Mouse (Mus musculus) kidney, postnatal 10 days (tissue): Measurements from ENCODE around the gene Ror2.

Source experiments
- DNase-seq: peaks from one replicate; pipeline ENCODE4 v3.0.0; 2021; ENCODE audit warnings: mixed read lengths

Ror2 gene

DNA sequence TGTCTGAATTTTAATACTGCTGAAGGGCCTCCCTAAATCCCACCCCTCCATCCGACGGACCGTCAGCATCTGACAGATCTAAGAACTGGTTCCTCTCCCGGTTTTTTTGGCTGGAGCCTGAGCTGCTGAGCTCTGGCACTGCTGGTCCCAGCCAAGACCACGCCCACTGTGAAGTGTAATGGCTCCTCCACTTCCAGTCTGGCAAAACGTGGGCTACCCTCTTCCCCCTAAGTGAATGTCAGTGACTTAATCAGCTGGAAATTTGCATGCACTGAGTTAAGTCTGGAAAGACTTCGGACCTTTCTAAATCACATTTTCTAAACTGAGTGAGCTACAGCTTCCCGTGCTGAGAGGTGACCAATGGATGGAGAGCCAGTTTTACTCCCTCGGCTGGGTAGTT, 52.5 kb downstream of the Ror2 start:
- peak; percentile 50 for DNase-seq

DNA sequence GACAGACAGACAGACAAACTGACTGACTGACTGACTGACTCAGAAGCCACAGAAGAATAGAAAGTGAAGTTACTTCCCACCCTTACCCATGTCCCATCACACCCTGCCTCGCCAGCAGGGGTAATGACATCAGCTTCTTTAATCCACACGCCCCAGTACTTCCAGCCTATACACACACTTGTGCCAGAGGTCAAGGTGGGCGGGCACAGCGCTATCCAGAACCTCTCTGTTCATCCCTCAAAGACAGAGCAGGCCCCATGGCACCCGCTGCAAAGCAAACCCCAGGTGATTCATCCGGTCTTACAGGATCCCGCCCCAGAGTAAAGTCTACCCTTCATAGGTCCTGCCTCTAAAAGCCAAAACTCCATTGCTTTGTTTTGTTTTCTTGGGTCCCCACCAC, 53.5 kb downstream of the Ror2 start:
- no peak for DNase-seq

GRCm38 (mm10) chr13:53230446-53231161, 55.3 kb downstream of the Ror2 start:
- peak; percentile 57 for DNase-seq

GRCm38 (mm10) chr13:53227019-53227418, 58.9 kb downstream of the Ror2 start:
- DNase-seq = peak; percentile 54

DNA sequence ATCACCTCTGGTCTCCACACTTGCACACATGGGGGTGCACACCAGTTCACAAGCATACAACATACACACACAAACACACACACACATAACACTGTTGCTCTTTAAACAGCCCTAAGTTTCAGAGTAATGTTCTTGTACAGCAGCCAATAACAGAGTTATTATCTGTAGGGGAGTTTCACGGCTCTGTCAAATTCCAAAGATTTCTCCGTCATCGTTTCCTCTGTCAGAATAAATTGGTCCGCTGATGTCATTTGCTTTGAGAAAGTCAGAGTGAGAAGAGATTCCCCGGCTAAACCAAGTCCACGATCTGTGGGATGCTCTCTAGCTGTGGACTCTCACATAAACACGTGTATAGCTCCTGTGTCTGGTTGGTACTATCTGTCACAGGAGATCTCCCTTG, 59.5 kb downstream of the Ror2 start:
- DNase-seq = no peak

DNA sequence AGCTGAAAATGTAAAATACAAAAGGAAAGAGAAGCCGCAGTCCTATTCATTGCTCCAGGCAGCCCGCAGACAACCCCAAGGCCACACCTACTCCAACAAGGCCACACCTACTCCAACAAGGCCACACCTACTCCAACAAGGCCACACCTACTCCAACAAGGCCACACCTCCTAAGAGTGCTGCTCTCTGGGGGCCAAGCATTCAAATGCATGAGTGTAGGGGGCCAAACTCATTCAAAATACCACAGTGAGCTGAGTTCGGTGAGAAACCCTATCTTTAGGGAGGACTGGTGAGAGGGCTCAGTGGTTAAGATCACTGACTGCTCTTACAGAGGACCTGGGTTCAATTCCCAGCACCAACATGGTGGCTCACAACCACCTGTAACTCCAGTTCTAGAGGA, 60.0 kb downstream of the Ror2 start:
- no peak for DNase-seq

DNA sequence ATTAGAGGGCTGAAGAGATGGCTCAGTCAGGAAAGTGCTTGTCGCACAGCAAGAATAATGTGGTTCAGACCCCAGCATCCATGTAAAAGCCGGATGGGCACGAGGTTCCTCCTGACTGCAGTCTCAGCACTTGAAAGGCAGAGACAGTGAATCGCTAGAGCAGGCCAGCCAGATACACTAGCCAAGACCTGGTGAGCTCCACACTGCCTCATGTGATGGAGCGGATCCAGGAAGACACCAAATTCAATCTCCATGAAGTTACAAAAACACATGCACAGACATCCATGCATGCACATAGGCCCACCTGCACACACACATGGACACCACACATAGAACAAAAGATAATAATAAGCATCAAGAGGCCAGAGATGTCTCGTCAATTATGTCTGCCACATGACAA, 64.7 kb downstream of the Ror2 start:
- DNase-seq = no peak

- DNase-seq = no peak
These were observed 66.0 kb downstream of the Ror2 start for GRCm38 (mm10) chr13:53219889-53220288.

DNA sequence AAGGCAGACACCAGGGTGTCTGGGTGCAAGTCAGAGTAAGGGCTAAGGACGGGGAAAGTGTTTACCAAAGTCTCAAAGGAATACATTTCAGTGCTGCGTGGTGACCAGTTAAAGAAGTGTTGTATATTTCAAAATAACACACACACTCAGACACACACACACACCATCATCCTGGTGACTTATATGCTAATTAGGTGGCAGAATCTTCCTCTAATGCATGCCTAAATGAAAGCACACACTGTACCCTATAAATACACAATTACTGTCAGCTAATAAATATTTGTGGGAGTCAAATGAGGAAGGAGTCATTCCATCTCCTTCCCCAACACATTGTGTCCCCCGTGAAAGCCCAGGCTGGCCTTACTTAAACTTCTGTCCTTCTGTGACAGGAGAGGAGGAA, 66.5 kb downstream of the Ror2 start:
- no peak for DNase-seq

- DNase-seq = peak; percentile 64
These were observed 68.4 kb downstream of the Ror2 start for GRCm38 (mm10) chr13:53217396-53217975.

GRCm38 (mm10) chr13:53211971-53212733, 73.8 kb downstream of the Ror2 start:
- peak; percentile 61 for DNase-seq

GRCm38 (mm10) chr13:53208556-53208955, 77.4 kb downstream of the Ror2 start:
- DNase-seq = no peak

- peak; percentile 69 for DNase-seq
These were observed 80.6 kb downstream of the Ror2 start for GRCm38 (mm10) chr13:53205128-53205911.

DNA sequence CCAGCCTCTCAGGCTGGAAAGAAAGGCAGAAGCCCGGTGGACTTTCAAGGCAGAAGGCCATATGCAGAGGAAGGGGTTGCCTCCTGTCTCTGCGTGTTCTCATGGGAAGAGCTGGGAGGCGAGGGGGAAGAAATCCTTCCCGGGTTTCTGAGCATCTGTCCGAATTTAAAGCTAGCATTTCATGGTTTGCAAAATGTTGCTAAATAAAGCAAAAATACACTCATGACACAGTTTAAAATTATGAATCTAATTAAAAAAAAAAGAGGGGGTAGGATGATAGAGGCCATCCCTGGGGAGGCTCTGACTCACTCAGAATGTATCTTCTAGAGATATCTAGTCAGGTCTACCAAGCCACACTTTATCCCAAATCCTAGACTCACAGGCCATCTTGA, 83.5 kb downstream of the Ror2 start:
- DNase-seq = no peak

- peak; percentile 88 for DNase-seq
These were observed 84.1 kb downstream of the Ror2 start for GRCm38 (mm10) chr13:53201628-53202438.

DNA sequence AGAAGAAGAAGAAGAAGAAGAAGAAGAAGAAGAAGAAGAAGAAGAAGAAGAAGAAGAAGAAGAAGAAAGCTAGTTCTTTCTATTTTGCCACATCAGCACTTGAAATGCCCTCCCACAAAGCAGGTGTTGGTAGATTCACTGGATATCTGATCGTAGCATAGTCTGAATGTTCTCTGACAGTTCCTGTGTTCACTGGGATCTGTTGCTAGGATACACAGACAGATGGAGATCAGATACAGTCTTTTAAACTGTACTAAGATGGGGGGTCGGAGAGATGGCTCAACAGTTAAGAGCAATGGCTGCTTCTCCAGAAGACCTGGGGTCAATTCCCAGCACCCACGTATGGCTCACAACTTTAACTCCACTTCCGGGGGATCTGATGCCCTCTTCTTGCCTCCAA, 85.8 kb downstream of the Ror2 start:
- DNase-seq = no peak

- DNase-seq = no peak
These were observed 86.7 kb downstream of the Ror2 start for GRCm38 (mm10) chr13:53199262-53199661.

DNA sequence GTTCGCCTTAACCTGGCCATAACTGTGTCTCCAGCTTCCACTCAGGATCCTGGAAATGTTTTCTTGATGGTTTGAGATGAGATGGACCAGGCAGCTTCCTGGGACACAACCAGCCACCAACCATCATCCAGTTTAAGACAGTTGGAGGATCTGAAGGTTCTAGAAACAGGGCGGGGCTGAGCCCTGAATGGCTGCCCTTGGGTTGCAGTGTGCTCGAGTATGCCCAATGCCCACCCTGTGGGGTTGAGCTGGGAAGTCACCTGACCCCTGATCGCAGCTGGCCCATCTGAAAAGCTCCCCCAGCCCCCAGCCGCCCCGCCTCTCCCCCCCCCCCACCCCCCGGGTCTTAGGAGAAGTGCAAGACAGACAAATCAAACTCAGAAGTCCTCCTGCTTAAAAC, 89.2 kb downstream of the Ror2 start:
- DNase-seq = no peak

GRCm38 (mm10) chr13:53195951-53196677, 89.8 kb downstream of the Ror2 start:
- DNase-seq = no peak

DNA sequence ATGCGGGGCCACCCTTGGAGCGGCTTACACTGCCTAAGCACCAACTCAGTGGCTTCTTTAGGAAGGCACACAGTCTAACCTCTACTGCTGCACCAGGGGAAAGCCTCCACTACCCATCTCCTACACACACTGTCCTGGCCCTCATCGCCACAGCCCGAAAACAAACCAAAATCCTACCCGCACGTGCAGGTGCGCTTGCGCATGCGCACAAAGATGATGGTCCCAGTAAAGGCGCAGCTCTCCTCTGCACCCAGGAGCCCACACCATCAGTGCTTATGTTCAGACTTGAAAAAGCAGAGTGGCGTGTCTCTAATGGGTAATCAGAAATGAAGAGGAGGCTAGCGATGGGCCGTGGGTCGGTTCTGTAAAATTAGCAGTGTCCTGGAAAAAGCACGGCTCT, 91.6 kb downstream of the Ror2 start:
- no peak for DNase-seq

GRCm38 (mm10) chr13:53193713-53194112, 92.2 kb downstream of the Ror2 start:
- DNase-seq = no peak

GRCm38 (mm10) chr13:53192286-53192685, 93.6 kb downstream of the Ror2 start:
- no peak for DNase-seq
